Mouse (Mus musculus) embryo, embryonic 11.5 days (tissue): Measurements from ENCODE around the gene Ift122.

Experiments
- DNase-seq: peaks from one replicate; pipeline ENCODE4 v3.0.0-alpha.2; 2012; ENCODE audit warnings: low read depth, low spot score

Ift122 gene

DNA sequence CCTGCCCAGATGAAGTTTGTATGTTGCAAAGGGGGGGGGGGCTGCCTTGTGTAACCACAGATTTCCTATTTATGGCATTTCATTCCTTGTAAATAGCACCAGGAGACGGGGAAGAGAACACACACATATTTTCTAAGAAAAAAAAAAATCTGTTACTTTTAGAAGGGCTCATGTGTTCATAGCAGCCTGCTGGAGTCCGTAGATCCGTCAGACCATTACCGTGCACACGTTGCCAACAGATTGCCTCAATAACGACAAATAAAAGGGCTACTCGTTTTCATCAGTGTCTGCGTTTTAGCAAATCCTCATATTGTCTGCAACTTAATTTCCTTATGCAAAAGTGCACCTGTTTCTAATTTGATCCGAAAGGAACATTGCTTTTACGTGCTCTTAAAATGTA, 73.1 kb downstream of the Ift122 start:
- DNase-seq: no peak

DNA sequence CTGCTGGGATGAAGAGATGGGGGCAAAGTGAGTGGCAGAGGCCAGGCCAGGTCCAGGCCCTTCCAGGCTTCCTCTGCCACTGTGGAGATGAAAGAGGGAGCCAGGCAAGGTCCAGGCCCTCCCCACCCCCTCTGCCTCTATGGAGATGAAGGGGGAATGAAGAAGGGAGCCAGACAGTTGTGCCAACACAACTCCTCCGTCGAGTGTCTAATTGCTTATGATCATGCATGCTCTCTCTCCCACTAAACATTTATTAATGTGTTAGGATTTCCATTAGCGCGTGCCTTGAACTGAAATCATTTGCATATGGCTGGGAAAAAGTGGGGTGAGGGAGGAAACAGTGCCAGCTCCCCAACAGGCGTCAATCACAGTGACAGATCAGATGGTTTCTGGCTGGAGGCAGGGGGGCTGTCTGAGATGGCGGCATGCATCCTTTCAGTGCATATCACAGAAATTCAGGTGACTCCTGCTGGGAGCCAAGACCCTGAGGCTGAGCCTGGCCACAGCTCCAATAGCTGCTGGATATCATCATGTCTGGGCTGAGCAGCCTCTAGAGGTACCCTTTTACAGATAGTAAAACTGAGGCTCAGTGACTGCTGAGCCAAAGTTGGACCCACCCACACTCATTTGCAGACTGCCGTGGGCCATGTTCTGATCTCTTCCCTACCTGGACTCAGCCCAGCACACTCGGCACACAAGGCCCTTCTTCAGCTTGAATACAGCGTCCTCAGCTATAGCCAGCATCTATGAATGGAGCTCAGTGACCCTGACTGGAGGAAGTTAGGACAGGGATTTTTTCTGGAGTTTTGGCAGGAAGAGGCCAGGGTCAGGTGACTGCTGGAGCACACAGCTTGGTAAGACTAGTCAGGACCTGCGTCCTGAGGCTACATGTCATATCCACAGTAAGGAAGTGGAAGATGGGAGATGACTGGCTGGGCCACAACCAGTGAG, 74.3 kb downstream of the Ift122 start:
- DNase-seq: no peak

DNA sequence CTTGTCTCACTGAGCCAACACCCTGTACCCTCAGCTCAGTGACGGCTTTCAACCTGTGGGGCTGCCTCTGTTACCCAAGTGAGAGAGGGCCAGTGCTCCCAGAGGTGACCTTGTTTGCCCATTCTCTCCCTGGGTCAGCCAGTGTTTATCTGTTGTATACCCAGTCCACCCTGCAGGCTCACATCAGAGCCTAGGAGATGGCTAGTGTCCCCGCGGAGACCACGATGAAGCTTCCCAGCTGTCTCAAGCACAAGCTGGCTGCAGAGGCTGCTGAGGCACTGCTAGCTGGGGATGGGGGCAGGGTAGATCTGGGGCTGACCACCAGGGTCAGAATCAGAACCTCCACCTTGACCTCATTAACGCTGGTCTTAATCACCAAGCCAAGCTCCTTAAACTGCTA, 76.7 kb downstream of the Ift122 start:
- no peak for DNase-seq

DNA sequence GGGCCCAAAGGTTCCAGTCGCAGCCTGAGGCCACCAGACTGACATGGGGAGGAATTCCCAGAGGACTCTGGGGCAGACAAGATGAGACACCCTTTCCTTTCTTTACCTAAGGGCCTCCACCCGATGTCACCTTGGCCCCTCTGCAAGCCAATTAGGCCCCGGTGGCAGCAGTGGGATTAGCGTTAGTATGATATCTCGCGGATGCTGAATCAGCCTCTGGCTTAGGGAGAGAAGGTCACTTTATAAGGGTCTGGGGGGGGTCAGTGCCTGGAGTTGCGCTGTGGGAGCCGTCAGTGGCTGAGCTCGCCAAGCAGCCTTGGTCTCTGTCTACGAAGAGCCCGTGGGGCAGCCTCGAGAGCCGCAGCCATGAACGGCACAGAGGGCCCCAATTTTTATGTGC, 78.4 kb downstream of the Ift122 start, which contains the start of gene Rho:
Gene Rho, plus strand, starts transcription at position 110 of the 400 bp plus-strand sequence.
- no peak for DNase-seq

DNA sequence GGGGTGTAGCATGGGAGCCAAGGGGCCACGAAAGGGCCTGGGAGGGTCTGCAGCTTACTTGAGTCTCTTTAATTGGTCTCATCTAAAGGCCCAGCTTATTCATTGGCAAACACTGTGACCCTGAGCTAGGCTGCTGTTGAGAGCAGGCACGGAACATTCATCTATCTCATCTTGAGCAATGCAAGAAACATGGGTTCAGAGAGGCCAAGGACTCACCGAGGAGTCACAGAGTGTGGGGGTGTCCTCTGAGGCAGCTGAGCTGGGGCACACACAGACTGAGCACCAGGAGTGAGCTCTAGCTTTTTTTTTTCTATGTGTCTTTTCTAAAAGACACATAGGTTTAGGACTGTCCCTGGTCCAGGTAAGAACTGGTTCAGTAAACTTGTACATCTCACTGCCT, 79.1 kb downstream of the Ift122 start:
- no peak for DNase-seq

DNA sequence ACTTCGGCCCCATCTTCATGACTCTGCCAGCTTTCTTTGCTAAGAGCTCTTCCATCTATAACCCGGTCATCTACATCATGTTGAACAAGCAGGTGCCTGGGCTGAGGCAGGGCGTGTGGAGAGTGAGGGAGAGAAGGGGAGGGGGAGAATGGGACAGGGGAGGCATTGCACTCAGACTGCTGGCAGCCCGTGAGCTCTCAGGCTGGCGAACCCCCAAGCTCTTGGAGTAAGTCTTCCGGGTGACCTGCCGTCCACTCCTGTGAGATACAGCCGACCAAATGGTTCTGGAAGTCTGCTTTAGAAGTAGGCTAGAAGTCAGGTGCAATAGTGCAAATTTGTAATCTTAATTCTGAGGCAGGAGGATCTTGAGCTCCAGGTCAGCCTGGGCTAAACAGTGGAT, 82.3 kb downstream of the Ift122 start:
- no peak for DNase-seq

DNA sequence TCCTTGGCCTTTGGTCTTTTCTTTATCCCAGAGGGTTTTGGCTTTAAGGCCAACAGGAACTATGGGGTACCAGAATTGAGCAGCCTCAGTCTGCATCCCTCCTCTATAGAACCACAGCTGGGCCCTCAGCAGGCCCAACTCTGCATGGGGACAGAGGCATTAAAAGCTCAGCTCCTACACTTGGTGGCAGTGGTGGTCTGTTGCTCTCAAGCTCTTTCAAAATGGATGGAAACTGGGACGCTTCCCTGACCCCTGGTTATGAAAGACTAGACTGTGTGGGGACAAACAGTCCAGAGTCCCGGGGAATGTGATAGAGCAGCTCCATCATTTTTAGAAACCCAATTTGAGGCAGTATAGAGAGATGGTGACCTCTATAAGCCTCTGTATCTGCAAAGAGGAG, 84.7 kb downstream of the Ift122 start:
- no peak for DNase-seq

DNA sequence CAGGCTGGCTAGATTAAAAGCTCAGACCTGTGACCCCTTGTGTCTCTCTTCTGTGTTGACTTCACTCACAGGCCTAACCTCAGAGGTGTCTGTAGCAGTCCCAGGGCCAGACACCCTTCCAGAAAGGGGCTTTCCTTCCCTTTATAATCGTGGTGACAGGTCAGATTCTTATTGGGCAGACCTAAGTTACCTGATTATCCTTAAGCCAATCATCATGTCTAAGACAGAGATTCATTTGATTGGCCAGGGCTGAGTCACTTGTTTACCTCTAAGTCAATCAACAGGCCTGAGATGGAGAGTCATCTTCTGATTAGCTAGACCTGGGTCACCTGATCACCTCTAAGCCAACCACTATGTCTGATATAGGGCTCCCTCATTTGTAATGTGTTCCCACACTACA, 85.5 kb downstream of the Ift122 start:
- no peak for DNase-seq

DNA sequence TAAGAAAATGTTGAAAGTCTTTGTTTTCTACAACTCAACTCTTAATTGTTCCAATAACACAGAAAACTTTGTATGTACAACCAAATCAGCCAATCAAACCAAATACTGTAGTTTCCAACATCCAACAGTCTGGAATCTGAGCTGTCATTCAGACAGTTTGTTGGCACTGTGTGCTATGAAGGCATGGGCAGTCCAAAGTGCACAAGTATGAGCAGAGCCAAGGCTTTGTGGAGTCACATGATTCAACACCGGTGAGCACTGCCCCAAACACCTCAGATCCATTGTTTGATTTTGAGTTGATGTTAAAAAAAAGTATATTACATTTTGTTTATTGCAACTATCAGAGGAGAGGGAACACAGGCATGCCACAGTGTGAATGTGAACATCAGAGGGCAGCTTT, 87.3 kb downstream of the Ift122 start:
- no peak for DNase-seq

DNA sequence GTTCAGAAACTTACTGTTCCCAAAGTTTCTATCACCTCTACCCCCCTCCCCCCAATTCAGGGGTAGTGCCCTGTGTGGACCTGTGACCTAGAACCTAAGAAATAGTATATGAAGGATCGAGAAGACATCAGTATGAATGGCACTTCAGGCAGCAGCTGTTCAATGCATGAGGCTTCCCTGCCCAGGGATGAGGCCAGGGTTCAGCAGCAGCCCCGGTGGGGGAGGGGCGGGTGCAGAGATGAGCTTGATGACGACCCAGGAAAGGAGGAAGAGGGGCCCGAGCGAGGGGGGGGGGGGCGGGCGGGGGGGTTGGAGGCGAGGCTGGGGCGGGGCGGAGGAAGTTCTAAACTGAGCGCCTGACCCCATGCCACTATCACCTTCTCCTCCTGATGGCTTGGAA, 87.9 kb downstream of the Ift122 start:
- DNase-seq: peak; percentile 22

DNA sequence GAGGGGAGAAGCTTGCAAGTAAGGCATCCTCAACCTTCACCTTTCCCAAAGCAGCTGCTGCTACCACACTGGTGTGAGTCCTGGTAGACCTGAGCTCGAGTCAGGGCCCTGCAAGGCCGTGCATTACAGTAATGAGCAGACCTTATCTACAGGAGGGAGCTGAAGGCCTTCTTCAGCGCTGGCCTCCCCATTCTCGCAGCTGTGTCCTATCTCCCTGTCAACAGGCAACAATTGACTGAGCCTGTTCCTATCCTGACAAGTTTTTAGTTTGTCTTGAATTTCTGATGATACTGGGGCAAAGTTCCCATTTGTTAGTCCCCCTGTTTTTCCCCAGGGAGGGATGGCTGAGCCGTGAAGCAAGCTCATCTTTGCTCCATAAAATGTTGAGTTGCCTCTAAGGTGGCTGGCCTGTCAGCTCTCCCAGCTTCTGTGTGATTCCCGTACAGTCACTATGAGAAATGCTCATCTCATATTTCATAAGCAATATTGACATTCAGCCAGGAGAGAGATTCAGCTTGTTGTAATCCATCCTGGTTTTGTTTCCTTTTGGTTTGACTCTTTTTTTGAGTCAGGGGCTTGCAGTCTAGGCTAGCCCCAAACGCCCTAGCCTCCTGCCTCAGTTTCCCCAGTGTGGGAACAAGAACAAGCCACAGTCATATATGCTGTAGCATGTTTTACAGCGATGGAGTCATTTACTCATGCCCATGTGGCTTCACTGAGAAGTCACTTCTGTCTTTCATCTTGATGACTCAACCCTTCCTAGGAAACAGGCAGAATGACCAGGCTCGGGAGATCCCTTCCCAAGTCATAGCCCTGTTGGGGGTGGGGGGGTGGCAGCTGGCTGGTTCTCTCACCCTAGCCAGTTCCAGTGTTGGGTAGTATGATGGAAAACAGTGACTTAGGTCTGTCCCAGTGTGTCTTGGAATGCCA, 90.5 kb downstream of the Ift122 start:
- no peak for DNase-seq

DNA sequence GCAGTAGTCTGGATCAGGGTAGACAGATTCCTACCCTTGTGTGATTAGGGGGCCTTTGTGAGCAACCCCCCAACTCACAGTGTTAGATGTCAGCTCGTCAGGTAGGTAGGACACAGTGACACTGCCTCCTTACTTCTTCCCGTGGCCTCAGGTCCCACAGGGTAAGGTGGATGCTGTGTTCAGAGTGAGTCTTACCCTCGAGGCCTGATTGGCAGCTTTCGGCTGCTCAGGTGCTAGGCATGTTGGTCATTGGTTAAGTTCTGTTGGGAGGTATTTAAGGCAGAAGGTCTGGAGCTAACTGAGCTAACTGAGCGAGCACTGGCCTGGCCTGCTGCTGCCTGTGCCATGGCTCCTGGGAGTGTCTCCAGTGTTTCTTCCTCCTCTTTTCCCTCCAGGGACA, 91.4 kb downstream of the Ift122 start, which contains the start of gene H1foo:
Gene H1foo, plus strand, starts transcription at position 301 of the 400 bp plus-strand sequence.
- no peak for DNase-seq

DNA sequence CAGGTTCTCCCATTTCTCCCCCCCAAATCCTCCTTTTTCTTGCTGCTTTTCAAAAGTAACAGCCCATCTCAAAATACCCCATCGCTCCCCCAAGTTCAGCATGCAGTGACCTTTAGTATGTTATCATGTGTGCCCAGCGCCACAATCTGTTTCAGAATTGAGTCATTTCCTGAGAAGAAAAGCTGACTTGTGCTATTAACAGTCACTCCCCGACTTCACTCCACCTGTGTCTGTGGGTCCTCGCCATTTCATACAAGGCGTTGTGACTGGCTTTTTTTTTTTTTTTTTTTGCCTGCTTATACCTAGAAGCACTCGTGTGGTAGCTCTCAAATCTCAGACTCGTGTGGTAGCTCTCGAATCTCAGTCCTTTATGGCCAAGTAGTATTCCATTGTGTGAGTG, 92.4 kb downstream of the Ift122 start:
- DNase-seq: no peak

DNA sequence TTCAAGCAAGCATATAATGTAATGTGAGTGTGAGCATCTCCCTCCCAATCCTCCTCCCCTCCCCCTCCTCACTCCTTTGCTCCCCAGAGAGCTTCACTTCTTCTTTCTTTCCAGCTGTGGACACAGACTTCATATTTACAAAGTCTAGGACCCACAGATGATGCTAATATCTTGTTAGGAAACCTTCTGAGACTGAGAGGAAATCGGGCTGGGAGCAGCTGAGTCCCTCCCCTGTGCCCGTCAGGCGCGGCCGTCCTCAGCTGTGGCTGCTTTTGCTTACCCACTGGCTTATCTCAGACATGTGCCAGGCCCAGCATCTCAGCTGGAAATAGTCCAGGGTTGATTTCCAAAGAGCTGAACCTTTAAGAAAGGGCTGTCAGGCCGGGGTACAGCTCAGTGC, 93.1 kb downstream of the Ift122 start:
- no peak for DNase-seq

DNA sequence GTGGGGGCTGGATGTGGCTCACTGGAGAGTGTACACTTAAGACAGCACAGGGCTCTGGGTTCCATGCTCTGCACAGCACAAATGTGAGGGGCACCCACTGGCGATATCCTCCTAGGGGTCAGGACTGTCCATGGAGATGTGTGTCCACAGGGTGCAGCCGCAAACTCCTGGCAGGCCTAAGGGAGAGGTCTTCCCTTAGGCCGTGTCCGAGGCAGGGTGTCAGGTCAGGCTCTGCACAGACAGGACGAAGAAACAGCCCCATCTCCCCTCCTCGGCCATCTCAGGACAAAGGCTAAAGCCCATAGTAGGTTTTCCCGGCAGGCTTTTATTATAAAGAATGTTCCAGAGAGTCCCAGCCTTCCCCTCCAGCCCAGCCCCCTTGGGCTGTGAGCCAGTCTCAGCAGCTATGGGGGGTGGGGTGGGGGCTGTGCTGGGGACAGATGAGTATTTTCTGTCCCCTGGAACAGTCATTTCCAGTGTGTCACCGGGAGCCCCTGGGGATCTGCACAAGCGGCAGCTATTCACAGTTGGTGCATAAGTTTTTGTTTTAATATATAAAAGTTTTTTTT, 101.3 kb downstream of the Ift122 start:
- no peak for DNase-seq

DNA sequence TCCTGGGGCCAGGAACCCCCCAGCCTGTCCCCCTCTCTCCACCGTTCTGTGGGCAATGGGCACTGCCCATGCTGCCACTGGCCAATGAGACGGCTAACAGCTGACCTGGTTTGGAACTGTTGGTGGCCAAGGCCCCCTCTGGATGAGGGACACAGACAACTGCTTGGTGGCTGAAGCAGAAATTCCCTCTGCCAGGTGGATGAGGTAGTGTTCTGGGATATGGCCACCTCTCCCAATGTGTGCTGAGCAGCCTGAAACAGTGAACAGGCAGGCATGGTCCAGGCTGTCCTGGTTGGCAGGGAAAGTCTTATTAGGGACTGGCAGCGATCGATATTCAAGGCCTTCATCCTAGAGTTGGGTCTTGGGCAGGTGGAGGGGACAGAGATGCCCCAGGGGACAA, 101.9 kb downstream of the Ift122 start:
- no peak for DNase-seq

DNA sequence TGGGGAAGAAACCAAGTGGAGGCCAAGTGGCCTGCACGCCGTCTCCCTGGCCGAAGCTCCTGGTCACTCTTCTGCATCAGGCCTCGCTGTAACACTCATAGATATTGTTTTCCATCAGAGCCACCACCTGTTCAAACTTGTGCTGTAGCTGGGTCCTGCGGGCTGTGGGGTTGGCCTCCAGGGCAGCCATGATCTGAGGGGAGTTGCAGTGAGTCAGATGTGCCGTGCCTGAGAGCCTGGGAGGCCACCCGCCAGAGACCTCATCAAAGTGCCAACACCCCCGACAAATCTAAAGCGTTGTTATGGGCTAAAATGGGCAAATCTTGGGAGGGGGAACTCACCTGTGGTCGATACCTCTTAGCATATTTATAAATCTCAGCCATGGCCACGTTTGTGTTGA, 102.4 kb downstream of the Ift122 start:
- DNase-seq: no peak

DNA sequence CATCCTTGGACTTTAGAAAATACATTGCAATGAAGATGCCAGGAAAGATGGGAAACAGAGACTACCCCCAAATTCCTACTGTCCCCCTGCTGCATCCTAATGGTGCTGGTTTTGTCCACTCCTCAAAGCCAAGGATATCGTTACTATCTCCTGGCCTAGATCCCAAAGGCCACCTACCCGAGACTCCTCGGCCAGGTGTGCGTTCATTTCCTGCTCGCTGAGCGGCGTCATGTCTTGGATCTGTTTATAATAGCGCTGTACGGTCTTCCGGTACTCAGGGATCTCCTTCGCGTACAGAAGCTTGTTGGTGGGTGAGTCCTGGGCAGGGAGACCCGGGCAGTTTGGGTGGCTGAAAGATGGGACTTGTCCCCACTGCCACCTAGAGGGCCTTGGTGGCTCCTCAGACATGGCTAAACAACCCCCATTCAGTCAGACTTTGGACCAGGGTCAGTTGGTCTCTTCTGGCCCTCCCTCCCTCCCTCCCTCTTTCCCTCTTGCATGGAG, 103.2 kb downstream of the Ift122 start:
- no peak for DNase-seq

DNA sequence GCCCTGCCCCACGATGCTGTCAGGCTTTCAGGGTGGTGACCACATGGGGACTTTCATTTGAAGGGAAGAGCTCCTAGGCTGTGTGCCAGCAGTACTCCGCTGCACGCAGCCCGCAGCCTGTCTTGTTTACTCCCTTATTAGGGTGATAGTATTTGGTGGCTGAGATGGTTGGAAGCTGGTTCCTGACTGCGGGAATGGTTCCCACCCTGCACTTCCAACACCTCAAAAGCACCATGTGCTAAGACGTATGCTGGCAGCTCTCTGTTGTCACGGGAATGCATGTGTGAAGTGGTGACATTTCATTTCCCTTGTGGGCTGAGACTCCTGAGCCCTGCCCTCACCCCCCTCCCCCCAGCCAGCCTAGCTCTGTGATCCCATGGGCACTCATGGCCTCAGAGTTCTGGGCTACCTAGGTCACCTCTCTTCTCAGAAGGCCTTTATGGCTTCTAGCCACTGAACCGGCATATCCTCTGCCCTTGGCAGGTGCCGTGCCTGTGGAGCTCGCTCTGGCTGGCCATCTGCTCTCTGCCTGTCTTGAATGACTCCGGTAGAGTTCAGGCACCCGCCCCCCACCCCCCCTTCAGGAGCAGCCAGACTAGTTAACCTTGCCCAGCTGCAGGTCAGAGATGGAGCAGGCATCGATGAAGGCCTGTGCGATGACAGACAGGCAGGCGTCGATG, 103.8 kb downstream of the Ift122 start:
- DNase-seq: no peak

DNA sequence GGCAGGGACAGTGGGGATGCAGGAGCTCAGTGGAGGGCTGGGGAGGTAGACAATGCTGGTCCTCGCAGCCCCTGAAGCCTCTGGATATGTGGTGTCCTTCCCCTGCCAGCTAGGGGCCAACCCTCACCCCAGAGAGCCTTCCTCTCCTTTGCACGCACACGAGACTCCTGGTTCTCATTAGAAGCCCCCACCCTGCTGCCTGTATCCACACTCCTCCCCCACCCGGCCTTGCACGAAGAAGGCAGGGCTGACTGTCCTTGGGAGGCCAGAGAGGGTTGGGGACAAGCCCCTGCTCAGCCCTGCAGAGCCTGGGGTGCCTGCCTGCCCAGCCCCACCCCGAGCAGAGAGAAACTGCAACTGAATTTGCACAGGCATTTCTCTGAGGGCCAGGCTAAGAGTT, 104.4 kb downstream of the Ift122 start:
- no peak for DNase-seq

DNA sequence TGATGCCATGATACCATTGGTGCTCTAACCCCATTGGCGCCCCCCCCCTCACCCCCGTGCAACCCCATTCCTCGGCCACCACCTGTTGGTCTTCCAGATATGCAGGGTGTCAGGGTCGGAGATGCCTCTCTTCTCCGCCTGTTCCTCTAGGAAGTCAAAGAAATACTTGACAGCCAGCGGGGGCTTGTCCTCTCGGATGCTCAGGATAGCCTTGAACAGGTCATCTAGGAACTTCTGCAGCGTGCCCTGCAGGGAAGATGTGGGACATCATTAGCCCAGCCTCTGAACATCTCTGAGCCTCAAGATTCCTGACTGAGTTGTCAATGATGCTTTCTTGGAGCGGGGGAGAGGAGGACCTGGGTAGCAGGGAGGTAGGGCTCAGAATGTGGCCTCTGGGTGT, 105.2 kb downstream of the Ift122 start:
- DNase-seq: no peak
